Mouse (Mus musculus) kidney, embryonic 16.5 days (tissue): ENCODE results near the gene Morn3. TPM values are rescaled to one million over a fixed set of nuclear protein-coding genes. Genes with fewer than 3 reads are reported as not detected.

Experiments
- ATAC-seq: fragments of 200-750 bp; cut with Nextera tagmentation; 2 replicates; pipeline ENCODE4 v1.8.0; 2017; ENCODE audit warnings: moderate TSS enrichment; ENCODE audit not compliant: low FRiP score, low TSS enrichment
- H3K27ac ChIP-seq: fragments of 300-500 bp; sonication (generic); 2 replicates; pipeline ENCODE4 v1.5.1; 2014; ENCODE audit warnings: low read length
- H3K27me3 ChIP-seq: fragments of 300-500 bp; sonication (generic); 2 replicates; pipeline ENCODE4 v1.6.1; 2014; ENCODE audit warnings: low read length, control low read depth, mixed read lengths; ENCODE audit not compliant: insufficient read depth
- H3K36me3 ChIP-seq: fragments of 300-500 bp; sonication (generic); 2 replicates; pipeline ENCODE4 v1.6.1; 2014; ENCODE audit warnings: low read length, control low read depth, mixed read lengths; ENCODE audit not compliant: insufficient read depth
- H3K4me1 ChIP-seq: fragments of 300-500 bp; sonication (generic); 2 replicates; pipeline ENCODE4 v1.6.1; 2014; ENCODE audit warnings: low read length, control low read depth, mixed read lengths; ENCODE audit not compliant: insufficient read depth
- H3K4me2 ChIP-seq: fragments of 300-500 bp; sonication (generic); replicated peaks from 2 replicates; pipeline ENCODE4 v1.6.1; 2014; ENCODE audit warnings: low read depth, low read length
- H3K4me3 ChIP-seq: fragments of 300-500 bp; sonication (generic); 2 replicates; pipeline ENCODE4 v1.5.1; 2014; ENCODE audit warnings: mild to moderate bottlenecking, low read length
- H3K9ac ChIP-seq: fragments of 300-500 bp; sonication (generic); replicated peaks from 2 replicates; pipeline ENCODE4 v1.6.1; 2014; ENCODE audit warnings: low read length
- H3K9me3 ChIP-seq: fragments of 300-500 bp; sonication (generic); 2 replicates; pipeline ENCODE4 v1.6.1; 2016; ENCODE audit warnings: low read length, control low read depth
- WGBS: fragments of 180-500 bp; shearing (Covaris S2); extraction: QIAGEN DNeasy Blood & Tissue Kit; methylation state at CpG from one replicate; pipeline ENCODE4 v1.1.7; 2014; 5-methylcytosine and 5-hydroxymethylcytosine counted together
- polyA plus RNA-seq: library from polyadenylated mRNA; unstranded; fragments of >200 nt; fragmentation: Nextera tagmentation; extraction: Ambion mirVana; gene quantifications from 2 replicates; pipeline ENCODE4 v1.2.1, GENCODE M21; 2015

Morn3 gene
- polyA plus RNA-seq = 0.56 TPM in 1 of 2 replicates, not detected in the other

- Histone ChIP-seq H3K9ac (no peak within 1 kb of the TSS), H3K4me2 (no peak within 1 kb of the TSS), H3K4me3 (no peak within 1 kb of the TSS), H3K36me3 (no peaks in the 10 kb centered on the region), H3K27ac (no peak within 1 kb of the TSS), H3K27me3 (no peaks in the 10 kb centered on the region), H3K9me3 (peaks cover 3% of the 10 kb centered on the region; the same call in 1 of the 2 replicates), H3K4me1 (peaks cover 7% of the 10 kb centered on the region)
- no peak for ATAC-seq
- 74% methylated on average over 3 of the region's 3 CpGs for WGBS
These were observed at the start of gene Morn3 for GRCm38 (mm10) chr5:123046916-123047315. Morn3 (minus strand) TSS chr5:123047016.

- H3K4me1 ChIP-seq = no peaks in the 10 kb centered on the region
- H3K36me3 ChIP-seq = peaks cover 6% of the 10 kb centered on the region; the same call in 1 of the 2 replicates
- no peak overlapping the region for H3K4me3 ChIP-seq
- H3K9me3 ChIP-seq = no peaks in the 10 kb centered on the region
- ATAC-seq = no peak
- no peak overlapping the region for H3K4me2 ChIP-seq
- H3K27me3 ChIP-seq = no peaks in the 10 kb centered on the region
- 92% methylated on average over 8 of the region's 8 CpGs for WGBS
- no peak overlapping the region for H3K27ac ChIP-seq
- no peak overlapping the region for H3K9ac ChIP-seq
These were observed 49.5 kb upstream of the Morn3 start for GRCm38 (mm10) chr5:123096299-123096698.

- no peak overlapping the region for H3K4me3 ChIP-seq
- H3K36me3 ChIP-seq = peaks cover 4% of the 10 kb centered on the region; the same call in 1 of the 2 replicates
- no peak overlapping the region for H3K27ac ChIP-seq
- peak; percentile 42 for ATAC-seq
- peak overlapping the region; percentile 41 for H3K4me2 ChIP-seq
- no peaks in the 10 kb centered on the region for H3K9me3 ChIP-seq
- 55% methylated on average over 25 of the region's 25 CpGs for WGBS
- H3K9ac ChIP-seq = no peak overlapping the region
- no peaks in the 10 kb centered on the region for H3K4me1 ChIP-seq
- no peaks in the 10 kb centered on the region for H3K27me3 ChIP-seq
These were observed 47.6 kb upstream of the Morn3 start for GRCm38 (mm10) chr5:123094238-123094991.

- H3K36me3 ChIP-seq = peaks cover 4% of the 10 kb centered on the region; the same call in 1 of the 2 replicates
- ATAC-seq = no peak
- H3K4me3 ChIP-seq = no peak overlapping the region
- H3K27me3 ChIP-seq = no peaks in the 10 kb centered on the region
- no peak overlapping the region for H3K9ac ChIP-seq
- H3K4me1 ChIP-seq = no peaks in the 10 kb centered on the region
- WGBS = 82% methylated on average over 14 of the region's 14 CpGs
- no peak overlapping the region for H3K27ac ChIP-seq
- no peak overlapping the region for H3K4me2 ChIP-seq
- H3K9me3 ChIP-seq = no peaks in the 10 kb centered on the region
These were observed 46.3 kb upstream of the Morn3 start for GRCm38 (mm10) chr5:123093077-123093633.

- H3K9ac ChIP-seq = no peak overlapping the region
- 93% methylated on average over 10 of the region's 10 CpGs for WGBS
- H3K4me1 ChIP-seq = no peaks in the 10 kb centered on the region
- ATAC-seq = no peak
- H3K9me3 ChIP-seq = no peaks in the 10 kb centered on the region
- no peaks in the 10 kb centered on the region for H3K27me3 ChIP-seq
- H3K27ac ChIP-seq = no peak overlapping the region
- H3K4me2 ChIP-seq = no peak overlapping the region
- H3K36me3 ChIP-seq = peaks cover 4% of the 10 kb centered on the region; the same call in 1 of the 2 replicates
- no peak overlapping the region for H3K4me3 ChIP-seq
These were observed 43.9 kb upstream of the Morn3 start for GRCm38 (mm10) chr5:123090560-123091306.

- H3K9me3 ChIP-seq = no peaks in the 10 kb centered on the region
- H3K27me3 ChIP-seq = no peaks in the 10 kb centered on the region
- H3K4me3 ChIP-seq = no peak overlapping the region
- no peak overlapping the region for H3K27ac ChIP-seq
- 0 out of 2 replicates have a peak, but pooled peaks cover 1% of the 10 kb centered on the region for H3K4me1 ChIP-seq
- no peak overlapping the region for H3K4me2 ChIP-seq
- H3K9ac ChIP-seq = no peak overlapping the region
- H3K36me3 ChIP-seq = peaks cover 4% of the 10 kb centered on the region; the same call in 1 of the 2 replicates
- 93% methylated on average over 4 of the region's 4 CpGs for WGBS
- ATAC-seq = no peak
These were observed 42.0 kb upstream of the Morn3 start for GRCm38 (mm10) chr5:123088784-123089183.

- no peak overlapping the region for H3K4me2 ChIP-seq
- ATAC-seq = no peak
- 0 out of 2 replicates have a peak, but pooled peaks cover 4% of the 10 kb centered on the region for H3K4me1 ChIP-seq
- no peak overlapping the region for H3K9ac ChIP-seq
- WGBS = 79% methylated on average over 2 of the region's 2 CpGs
- no peaks in the 10 kb centered on the region for H3K9me3 ChIP-seq
- no peak overlapping the region for H3K4me3 ChIP-seq
- peaks cover 4% of the 10 kb centered on the region; the same call in 1 of the 2 replicates for H3K36me3 ChIP-seq
- no peak overlapping the region for H3K27ac ChIP-seq
- H3K27me3 ChIP-seq = no peaks in the 10 kb centered on the region
These were observed 39.7 kb upstream of the Morn3 start for GRCm38 (mm10) chr5:123086501-123086900.

GRCm38 (mm10) chr5:123083340-123084050 is 36.7 kb upstream of the Morn3 start:
- Histone ChIP-seq H3K27ac (no peak overlapping the region), H3K4me1 (0 out of 2 replicates have a peak, but pooled peaks cover 4% of the 10 kb centered on the region), H3K36me3 (peaks cover 3% of the 10 kb centered on the region; the same call in 1 of the 2 replicates), H3K4me3 (no peak overlapping the region), H3K27me3 (no peaks in the 10 kb centered on the region), H3K4me2 (no peak overlapping the region), H3K9ac (no peak overlapping the region), H3K9me3 (peaks cover 4% of the 10 kb centered on the region; the same call in 1 of the 2 replicates)
- no peak for ATAC-seq
- WGBS = 35% methylated on average over 13 of the region's 13 CpGs

GRCm38 (mm10) chr5:123080510-123080909 is 33.7 kb upstream of the Morn3 start:
- 85% methylated on average over 12 of the region's 13 CpGs for WGBS
- Histone ChIP-seq H3K9me3 (peaks cover 4% of the 10 kb centered on the region; the same call in 1 of the 2 replicates), H3K4me3 (no peak overlapping the region), H3K36me3 (peaks cover 3% of the 10 kb centered on the region; the same call in 1 of the 2 replicates), H3K9ac (no peak overlapping the region), H3K4me1 (peaks cover 23% of the 10 kb centered on the region), H3K27me3 (no peaks in the 10 kb centered on the region), H3K4me2 (no peak overlapping the region), H3K27ac (peak overlapping the region; percentile 36; the same call in 1 of the 2 replicates)
- ATAC-seq = no peak
